Mouse (Mus musculus) MEL (cell line): ENCODE data around the gene Ano3. TPM values are rescaled to one million over a fixed set of nuclear protein-coding genes. Genes with fewer than 3 reads are reported as not detected.
A peak's percentile ranks its signal among the peaks of the same experiment; 100 is the strongest.

Source experiments
- DNase-seq: peaks from one replicate; pipeline ENCODE4 v3.0.0; 2011; ENCODE audit warnings: low read depth, low spot score
- H3K27ac ChIP-seq: 2 replicates; pipeline ENCODE4 v1.5.1; 2012; ENCODE audit warnings: low read depth, mild to moderate bottlenecking, control low read depth, low read length, moderate library complexity; ENCODE audit not compliant: control insufficient read depth
- H3K27me3 ChIP-seq, 2 experiments: fragments of 150-350 bp in 1 of 2; sonication (generic) in 1 of 2; 2 replicates each; pipeline ENCODE4 v1.6.1; 2012; ENCODE audit warnings: low read length in 2 of 2, mild to moderate bottlenecking in 2 of 2, improper control_type of control experiment in 1 of 2, moderate library complexity in 1 of 2; ENCODE audit not compliant: insufficient read depth in 2 of 2, control insufficient read depth in 1 of 2
- H3K36me3 ChIP-seq, 2 experiments: 2 replicates each; pipeline ENCODE4 v1.6.1; 2012 to 2014; ENCODE audit warnings: low read length in 2 of 2, improper control_type of control experiment in 1 of 2, inconsistent platforms in 1 of 2, mild to moderate bottlenecking in 1 of 2; ENCODE audit not compliant: insufficient read depth in 2 of 2, control insufficient read depth in 1 of 2
- H3K4me1 ChIP-seq, 2 experiments: fragments of 150-350 bp in 1 of 2; sonication (generic) in 1 of 2; 2 replicates each; pipeline ENCODE4 v1.6.1; 2012; ENCODE audit warnings: low read length in 2 of 2, improper control_type of control experiment in 1 of 2, mild to moderate bottlenecking in 1 of 2; ENCODE audit not compliant: insufficient read depth in 2 of 2, control insufficient read depth in 1 of 2
- H3K4me3 ChIP-seq, 2 experiments: fragments of 150-350 bp in 1 of 2; sonication (generic) in 1 of 2; 2 replicates each; pipeline ENCODE4 v1.5.1; 2012; ENCODE audit warnings: low read depth in 2 of 2, low read length in 2 of 2, mild to moderate bottlenecking in 2 of 2, moderate library complexity in 2 of 2, control low read depth in 1 of 2, improper control_type of control experiment in 1 of 2; ENCODE audit not compliant: control insufficient read depth in 1 of 2, insufficient read depth in 1 of 2
- H3K79me2 ChIP-seq: 2 replicates; pipeline ENCODE4 v1.6.1; 2012; ENCODE audit warnings: mild to moderate bottlenecking, low read length, moderate library complexity; ENCODE audit not compliant: control insufficient read depth, poor library complexity, insufficient read depth
- H3K9ac ChIP-seq: 2 replicates; pipeline ENCODE4 v1.6.1; 2012; ENCODE audit warnings: low read depth, mild to moderate bottlenecking, control low read depth, low read length, moderate library complexity; ENCODE audit not compliant: control insufficient read depth, poor library complexity, severe bottlenecking
- H3K9me3 ChIP-seq: fragments of 150-350 bp; sonication (generic); replicated peaks from 2 replicates; pipeline ENCODE4 v1.6.1; 2012; ENCODE audit warnings: mild to moderate bottlenecking, low read length, improper control_type of control experiment, moderate library complexity; ENCODE audit not compliant: insufficient read depth
- CHD1 ChIP-seq: IDR thresholded peaks from 2 replicates; pipeline ENCODE4 v1.6.1; 2012; ENCODE audit warnings: low read depth, mild to moderate bottlenecking, inconsistent platforms, low read length, improper control_type of control experiment
- CTCF ChIP-seq, 3 experiments: IDR thresholded peaks in 2 of 3; conservative IDR thresholded peaks in 1 of 3; 2 replicates each; pipeline ENCODE4 v1.5.1; 2011 to 2012; ENCODE audit warnings: low read length in 3 of 3, low read depth in 2 of 3, mild to moderate bottlenecking in 2 of 3, improper control_type of control experiment in 1 of 3, inconsistent platforms in 1 of 3, mixed read lengths in 1 of 3, moderate library complexity in 1 of 3; ENCODE audit not compliant: control insufficient read depth in 1 of 3, insufficient read depth in 1 of 3, poor library complexity in 1 of 3, severe bottlenecking in 1 of 3
- E2F4 ChIP-seq: IDR thresholded peaks from 2 replicates; pipeline ENCODE4 v1.6.1; 2011; ENCODE audit warnings: low read depth, low read length, improper control_type of control experiment, borderline replicate concordance
- MAX ChIP-seq: IDR thresholded peaks from 2 replicates; pipeline ENCODE4 v1.6.1; 2011; ENCODE audit warnings: low read length, improper control_type of control experiment
- MAZ ChIP-seq: IDR thresholded peaks from 2 replicates; pipeline ENCODE4 v1.6.1; 2012; ENCODE audit warnings: low read depth, mild to moderate bottlenecking, inconsistent platforms, low read length, improper control_type of control experiment
- MEF2A ChIP-seq: IDR thresholded peaks from 2 replicates; pipeline ENCODE4 v1.6.1; 2014; ENCODE audit warnings: low read depth, mild to moderate bottlenecking, inconsistent platforms, low read length, improper control_type of control experiment; ENCODE audit not compliant: poor library complexity, insufficient replicate concordance, severe bottlenecking; ENCODE audit errors: extremely low read depth
- POLR2A ChIP-seq, 2 experiments: IDR thresholded peaks; 2 replicates each; pipeline ENCODE4 v1.6.1; 2011 to 2012; ENCODE audit warnings: low read length in 2 of 2, mild to moderate bottlenecking in 2 of 2, control low read depth in 1 of 2, improper control_type of control experiment in 1 of 2, low read depth in 1 of 2, moderate library complexity in 1 of 2; ENCODE audit not compliant: control insufficient read depth in 1 of 2, insufficient read depth in 1 of 2, poor library complexity in 1 of 2
- POLR2AphosphoS5 ChIP-seq: IDR thresholded peaks from 2 replicates; pipeline ENCODE4 v1.6.1; 2012; ENCODE audit warnings: low read depth, borderline replicate concordance, mild to moderate bottlenecking, inconsistent platforms, low read length, moderate library complexity, mixed read lengths
- RAD21 ChIP-seq: IDR thresholded peaks from 2 replicates; pipeline ENCODE4 v1.6.1; 2011; ENCODE audit warnings: mild to moderate bottlenecking, low read depth, low read length, improper control_type of control experiment
- SIN3A ChIP-seq: IDR thresholded peaks from 2 replicates; pipeline ENCODE4 v1.6.1; 2012; ENCODE audit warnings: low read length, improper control_type of control experiment, inconsistent platforms
- SMC3 ChIP-seq: IDR thresholded peaks from 2 replicates; pipeline ENCODE4 v1.6.1; 2011; ENCODE audit warnings: low read depth, low read length, improper control_type of control experiment
- USF2 ChIP-seq, 2 experiments: IDR thresholded peaks; 2 replicates each; pipeline ENCODE4 v1.6.1; 2011 to 2012; ENCODE audit warnings: improper control_type of control experiment in 2 of 2, low read length in 2 of 2, borderline replicate concordance in 1 of 2, inconsistent platforms in 1 of 2, low read depth in 1 of 2, mild to moderate bottlenecking in 1 of 2; ENCODE audit not compliant: insufficient read depth in 1 of 2
- polyA plus RNA-seq, 2 experiments: library from polyadenylated mRNA; stranded (reverse) in 1 of 2; unstranded in 1 of 2; fragments of >175 nt in 1 of 2; fragments of >200 nt in 1 of 2; gene quantifications; 2 replicates each; pipeline versions ENCODE4 v1.2.1 to v1.2.4; 2012; ENCODE audit warnings: low replicate concordance in 2 of 2, low read depth in 1 of 2; ENCODE audit not compliant: insufficient read length in 2 of 2, insufficient read depth in 1 of 2, missing spikeins in 1 of 2
- total RNA-seq: library from RNA; depleted of rRNA; stranded (reverse); fragments of 300-350 nt; gene quantifications from 2 replicates; pipeline ENCODE4 v1.2.3, GENCODE M21; 2012

Ano3 gene
- total and polyA plus RNA-seq, 3 experiments: not detected

- Histone ChIP-seq H3K36me3 (no peaks in the 10 kb centered on the region), H3K27me3 (no peaks in the 10 kb centered on the region), H3K4me3 (no peak overlapping the region), H3K4me1 (no peaks in the 10 kb centered on the region), H3K79me2 (no peaks in the 10 kb centered on the region), H3K27ac (no peak overlapping the region), H3K9ac (no peak overlapping the region), H3K9me3 (no peaks in the 10 kb centered on the region)
- TF ChIP-seq SIN3A (no peak), CHD1 (no peak), MEF2A (no peak), E2F4 (no peak), POLR2AphosphoS5 (no peak), MAZ (no peak)
- no peak for DNase-seq
Measured at GRCm38 (mm10) chr2:110709436-110709835, 241.3 kb downstream of the Ano3 start.

- TF ChIP-seq USF2 (IDR thresholded peaks at IDR 0.05; ENCODE audit: borderline replicate concordance in 1 of 2, insufficient read depth in 1 of 2, low read depth in 1 of 2, low read length in 2 of 2) (no peak), MAX (no peak), SMC3 (no peak), POLR2A (IDR thresholded peaks at IDR 0.05; ENCODE audit: control insufficient read depth in 1 of 2, insufficient read depth in 1 of 2, low read depth in 1 of 2, low read length in 2 of 2, poor library complexity in 1 of 2) (no peak)
- H3K36me3 ChIP-seq: no peaks in the 10 kb centered on the region
- no peaks in the 10 kb centered on the region for H3K4me1 ChIP-seq
- H3K4me3 ChIP-seq: no peak overlapping the region
- no peaks in the 10 kb centered on the region for H3K9me3 ChIP-seq
- no peaks in the 10 kb centered on the region for H3K27me3 ChIP-seq
- H3K9ac ChIP-seq: no peak overlapping the region
- no peak for DNase-seq
- H3K27ac ChIP-seq: no peak overlapping the region
- no peaks in the 10 kb centered on the region for H3K79me2 ChIP-seq
Measured at GRCm38 (mm10) chr2:110671071-110671624, 279.6 kb downstream of the Ano3 start.

- Histone ChIP-seq H3K4me3 (no peak overlapping the region), H3K4me1 (no peaks in the 10 kb centered on the region), H3K9me3 (no peaks in the 10 kb centered on the region), H3K79me2 (no peaks in the 10 kb centered on the region), H3K27me3 (no peaks in the 10 kb centered on the region), H3K36me3 (no peaks in the 10 kb centered on the region), H3K9ac (no peak overlapping the region), H3K27ac (no peak overlapping the region)
- DNase-seq: peak; percentile 30
- TF ChIP-seq POLR2AphosphoS5 (no peak), RAD21 (peak; percentile 29), CTCF (IDR thresholded peaks at IDR 0.05 in 2 of 3, conservative IDR thresholded peaks at IDR 0.05 in 1 of 3; ENCODE audit: control insufficient read depth in 1 of 3, insufficient read depth in 1 of 3, low read depth in 2 of 3, low read length in 3 of 3, poor library complexity in 1 of 3, severe bottlenecking in 1 of 3) (peak in 1 of 3 experiments; percentile 44; a peak in 2 of 6 replicates), SMC3 (peak; percentile 40)
Measured at GRCm38 (mm10) chr2:110663329-110663728, 287.4 kb downstream of the Ano3 start.
